8 mouse cellular contexts compared by ENCODE assay signal in the genomic region with DNA sequence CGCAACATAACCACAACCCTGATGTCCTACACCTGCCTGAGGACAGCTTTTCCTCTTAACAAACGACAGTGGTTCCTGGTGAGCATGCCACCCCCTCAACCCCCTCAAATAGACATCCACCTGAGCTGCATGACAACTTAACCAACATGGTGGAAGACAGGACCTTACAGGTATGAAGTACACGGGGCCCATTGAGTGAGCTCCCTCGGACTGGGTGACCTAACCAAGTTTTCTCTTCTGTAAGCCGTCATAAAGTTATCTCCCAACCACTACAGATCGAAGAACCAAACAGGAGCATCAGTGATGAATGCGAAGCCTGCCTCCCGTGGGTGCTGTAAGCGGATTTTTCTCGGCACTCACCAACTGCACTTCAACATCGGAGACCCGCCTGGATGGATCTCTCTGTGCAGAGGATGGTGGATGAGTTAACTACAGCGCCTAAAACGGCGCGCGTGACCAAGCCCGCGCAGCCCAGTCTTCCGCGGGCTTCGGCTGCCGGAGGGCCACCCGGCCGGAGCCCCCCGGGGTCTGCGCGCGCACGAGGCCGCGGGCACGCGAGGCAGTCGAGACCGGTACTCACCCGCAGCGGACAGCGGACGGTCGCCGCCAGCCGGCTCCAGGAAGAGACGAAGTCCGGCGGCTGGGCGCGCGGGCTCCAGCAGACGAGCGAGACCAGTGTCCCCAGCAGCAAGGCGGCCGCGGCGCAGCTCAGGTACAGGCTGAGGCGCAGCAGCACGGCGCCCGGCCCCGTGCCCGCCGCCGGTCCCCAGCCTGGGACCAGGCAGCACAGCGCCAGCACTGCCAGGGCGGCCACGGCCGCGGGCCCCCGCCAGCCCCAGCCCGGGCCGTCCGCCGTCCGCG. TPM values are rescaled to one million over a fixed set of nuclear protein-coding genes. Genes with fewer than 3 reads are reported as not detected.
DNase-seq lines count a peak whose midpoint lies in the region; ATAC-seq and TF ChIP-seq lines count a peak whose summit lies in the region.

Cfap97 (plus strand) TSS at position 570 of the 861 bp plus-strand sequence.

- WGBS in hindbrain, embryonic 16.5 days: 1% methylated on average over 63 of the region's 75 CpGs
- WGBS in limb, embryonic 10.5 days: 2% methylated on average over 73 of the region's 75 CpGs
- WGBS in midbrain, embryonic 12.5 days: 2% methylated on average over 71 of the region's 75 CpGs
- 2% methylated on average over 69 of the region's 75 CpGs for WGBS in spleen, adult 2 months

- peaks cover 2% of the 10 kb centered on the region for H3K27me3 ChIP-seq in hindbrain, embryonic 16.5 days (replicated peaks; ENCODE audit: control insufficient read depth, insufficient read depth, low read length)
- peaks cover 38% of the 10 kb centered on the region for H3K27me3 ChIP-seq in limb, embryonic 10.5 days (ENCODE audit: low read depth, poor library complexity, severe bottlenecking)
- peaks cover 27% of the 10 kb centered on the region for H3K27me3 ChIP-seq in midbrain, embryonic 12.5 days
- H3K27me3 ChIP-seq in spleen, adult 2 months (ENCODE audit: control insufficient read depth, insufficient read depth, low read length): no peaks in the 10 kb centered on the region

- TF ChIP-seq CTCF in gastrocnemius, adult 2 months (IDR thresholded peaks at IDR 0.05): no peak
- no peak for TF ChIP-seq CTCF in spleen, adult 2 months (IDR thresholded peaks at IDR 0.05; ENCODE audit: extremely low read depth, insufficient read depth, insufficient read length, insufficient replicate concordance)

- H3K27ac ChIP-seq in gastrocnemius, adult 2 months: peak within 1 kb of the TSS; percentile 83
- H3K27ac ChIP-seq in hindbrain, embryonic 16.5 days (ENCODE audit: low read depth, low read length): peak within 1 kb of the TSS; percentile 87
- H3K27ac ChIP-seq in limb, embryonic 10.5 days: peak within 1 kb of the TSS; percentile 87
- H3K27ac ChIP-seq in midbrain, embryonic 12.5 days (replicated peaks): peak within 1 kb of the TSS; percentile 36; the same call in 1 of the 2 replicates
- H3K27ac ChIP-seq in spleen, adult 2 months (ENCODE audit: insufficient read depth, low read length): peak within 1 kb of the TSS; percentile 96

- H3K36me3 ChIP-seq in hindbrain, embryonic 16.5 days (ENCODE audit: control insufficient read depth, insufficient read depth, low read length): no peaks in the 10 kb centered on the region
- H3K36me3 ChIP-seq in limb, embryonic 10.5 days: no peaks in the 10 kb centered on the region
- no peaks in the 10 kb centered on the region for H3K36me3 ChIP-seq in midbrain, embryonic 12.5 days
- H3K36me3 ChIP-seq in spleen, adult 2 months (ENCODE audit: control insufficient read depth, insufficient read depth, low read length): no peaks in the 10 kb centered on the region

- peak; percentile 84 for ATAC-seq in hindbrain, embryonic 16.5 days
- peak; percentile 83 for ATAC-seq in midbrain, embryonic 12.5 days (ENCODE audit: low FRiP score, low read depth)

- peaks cover 16% of the 10 kb centered on the region for H3K4me1 ChIP-seq in hindbrain, embryonic 16.5 days (ENCODE audit: control insufficient read depth, insufficient read depth, low read depth, low read length)
- H3K4me1 ChIP-seq in limb, embryonic 10.5 days: peaks cover 14% of the 10 kb centered on the region
- peaks cover 12% of the 10 kb centered on the region for H3K4me1 ChIP-seq in midbrain, embryonic 12.5 days
- H3K4me1 ChIP-seq in spleen, adult 2 months (ENCODE audit: control insufficient read depth, insufficient read depth, insufficient read length): peaks cover 5% of the 10 kb centered on the region

- peak within 1 kb of the TSS; percentile 77 for H3K4me2 ChIP-seq in hindbrain, embryonic 16.5 days (ENCODE audit: low read length)
- H3K4me2 ChIP-seq in midbrain, embryonic 12.5 days (replicated peaks): peak within 1 kb of the TSS; percentile 87

- peak within 1 kb of the TSS; percentile 91 for H3K9ac ChIP-seq in hindbrain, embryonic 16.5 days (ENCODE audit: low read depth, low read length)
- peak within 1 kb of the TSS; percentile 88 for H3K9ac ChIP-seq in midbrain, embryonic 12.5 days (replicated peaks)

- intact Hi-C loops in gastrocnemius, adult 2 months (cut with DNase I): loop anchor here (5.0 kb wide), 1 partner anchor 154 kb away; the partner anchor contains the start of gene Lrp2bp

- no peaks in the 10 kb centered on the region for H3K9me3 ChIP-seq in hindbrain, embryonic 16.5 days (ENCODE audit: control insufficient read depth, low read length)
- H3K9me3 ChIP-seq in limb, embryonic 10.5 days (replicated peaks): no peaks in the 10 kb centered on the region
- no peaks in the 10 kb centered on the region for H3K9me3 ChIP-seq in midbrain, embryonic 12.5 days

- no peak for TF ChIP-seq POLR2A in spleen, adult 2 months (IDR thresholded peaks at IDR 0.05; ENCODE audit: low read depth, low read length)

- DNase-seq in layer of hippocampus, adult 18-20 months (ENCODE audit: low spot score in 2 of 2): peak in 1 of 2 experiments; percentile 48
- no peak for DNase-seq in layer of hippocampus, adult 9-10 months (ENCODE audit: low spot score)
- DNase-seq in cerebellum, postnatal 25 days: peak; percentile 79 to 85
- peak; percentile 72 for DNase-seq in gastrocnemius, adult 2 months
- DNase-seq in limb, embryonic 10.5 days (ENCODE audit: low spot score): peak; percentile 79
- DNase-seq in spleen, adult 2 months (ENCODE audit: low read depth in 1 of 2, low spot score in 2 of 2): peak in 1 of 2 experiments; percentile 41

- peak within 1 kb of the TSS; percentile 93 for H3K4me3 ChIP-seq in gastrocnemius, adult 2 months
- H3K4me3 ChIP-seq in hindbrain, embryonic 16.5 days (ENCODE audit: low read length): peak within 1 kb of the TSS; percentile 90
- H3K4me3 ChIP-seq in limb, embryonic 10.5 days: peak within 1 kb of the TSS; percentile 83
- peak within 1 kb of the TSS; percentile 89 for H3K4me3 ChIP-seq in midbrain, embryonic 12.5 days
- peak within 1 kb of the TSS; percentile 65 for H3K4me3 ChIP-seq in spleen, adult 2 months (ENCODE audit: extremely low read depth, insufficient read depth, insufficient read length)

RNA-seq across cellular contexts. Expression of gene Cfap97, which starts in this region (rescaled TPM):
- 10 to 100 TPM; 24.8 to 25.9 TPM for total RNA-seq in layer of hippocampus, adult 18-20 months (2021)
- total RNA-seq in gastrocnemius, adult 2 months (2021): 10 to 100 TPM; 12.4 to 13.0 TPM
- polyA plus RNA-seq in hindbrain, embryonic 16.5 days (2015; fragmentation: Nextera tagmentation; extraction: Ambion mirVana): 21.0 and 23.7 TPM in 2 replicates
- 18.2 and 21.6 TPM in 2 replicates for polyA plus RNA-seq in limb, embryonic 10.5 days (2016; fragmentation: Nextera tagmentation; extraction: Ambion mirVana)
- 25.5 and 27.6 TPM in 2 replicates for polyA plus RNA-seq in midbrain, embryonic 12.5 days (2016; fragmentation: Nextera tagmentation; extraction: Ambion mirVana)
- 3.0 TPM in 2 replicates for polyA plus RNA-seq in spleen, adult 2 months (2012; rRNA removed)

Comparison
In these comparisons a context has a peak if more than half of its experiments do, and no peak if none do; other contexts are left out.
1. H3K27ac ChIP-seq: peak in every context shown above with its lines; median percentile 96 in spleen, adult 2 months; 87 in hindbrain, embryonic 16.5 days; 87 in limb, embryonic 10.5 days; 83 in gastrocnemius, adult 2 months; 36 in midbrain, embryonic 12.5 days.